16 mouse cellular contexts compared by ENCODE assay signal in genomic region chr7:31096892-31097564, GRCm38 (mm10). TPM values are rescaled to one million over a fixed set of nuclear protein-coding genes. Genes with fewer than 3 reads are reported as not detected.
DNase-seq lines count a peak whose midpoint lies in the region; ATAC-seq lines count a peak whose summit lies in the region.
"Had no signal": no experiment of that assay in that cellular context is flagged by ENCODE, and none has a peak within 500 bp of the region (broad histone marks: within the 10 kb centered on the region; RNA-seq: fewer than 3 reads in every experiment).

No protein-coding gene starts in this region.

- H3K4me3 ChIP-seq in embryonic facial prominence, embryonic 11.5 days (ENCODE audit: low read depth, low read length): no peak overlapping the region
- no peak overlapping the region for H3K4me3 ChIP-seq in embryonic facial prominence, embryonic 10.5 days
- H3K4me3 ChIP-seq in midbrain, embryonic 15.5 days: no peak overlapping the region
- H3K4me3 ChIP-seq in midbrain, embryonic 14.5 days (replicated peaks; ENCODE audit: low read depth, low read length): no peak overlapping the region
- H3K4me3 ChIP-seq in embryonic facial prominence, embryonic 15.5 days (replicated peaks): no peak overlapping the region

- H3K27me3 ChIP-seq in embryonic facial prominence, embryonic 11.5 days (ENCODE audit: control insufficient read depth, insufficient read depth, low read length): no peaks in the 10 kb centered on the region
- no peaks in the 10 kb centered on the region for H3K27me3 ChIP-seq in embryonic facial prominence, embryonic 10.5 days (replicated peaks; ENCODE audit: low read depth, poor library complexity, severe bottlenecking)
- no peaks in the 10 kb centered on the region for H3K27me3 ChIP-seq in midbrain, embryonic 15.5 days (replicated peaks)
- no peaks in the 10 kb centered on the region for H3K27me3 ChIP-seq in midbrain, embryonic 14.5 days (ENCODE audit: control insufficient read depth, insufficient read depth, low read length)
- H3K27me3 ChIP-seq in embryonic facial prominence, embryonic 15.5 days: no peaks in the 10 kb centered on the region
- H3K27me3 ChIP-seq: forebrain, embryonic 15.5 days; hindbrain, embryonic 13.5 days; intestine, embryonic 15.5 days had no signal

- no peak overlapping the region for H3K27ac ChIP-seq in embryonic facial prominence, embryonic 11.5 days (replicated peaks; ENCODE audit: low read depth, low read length)
- H3K27ac ChIP-seq in embryonic facial prominence, embryonic 10.5 days (replicated peaks): no peak overlapping the region
- no peak overlapping the region for H3K27ac ChIP-seq in midbrain, embryonic 15.5 days
- H3K27ac ChIP-seq in midbrain, embryonic 14.5 days (replicated peaks; ENCODE audit: low read depth, low read length): no peak overlapping the region
- H3K27ac ChIP-seq in embryonic facial prominence, embryonic 15.5 days (replicated peaks): 0 out of 2 replicates have a peak overlapping the region, but pooled peaks have one; percentile 17
- H3K27ac ChIP-seq: forebrain, embryonic 15.5 days; heart, embryonic 15.5 days; hindbrain, embryonic 13.5 days; hindbrain, postnatal 0 days; intestine, embryonic 15.5 days had no signal

- H3K4me2 ChIP-seq in embryonic facial prominence, embryonic 11.5 days (ENCODE audit: low read depth, low read length): no peak overlapping the region
- no peak overlapping the region for H3K4me2 ChIP-seq in midbrain, embryonic 15.5 days
- no peak overlapping the region for H3K4me2 ChIP-seq in midbrain, embryonic 14.5 days (ENCODE audit: low read length)
- H3K4me2 ChIP-seq in embryonic facial prominence, embryonic 15.5 days (replicated peaks): no peak overlapping the region

- no peaks in the 10 kb centered on the region for H3K9me3 ChIP-seq in embryonic facial prominence, embryonic 11.5 days (replicated peaks; ENCODE audit: control insufficient read depth, low read length)
- H3K9me3 ChIP-seq in embryonic facial prominence, embryonic 10.5 days: no peaks in the 10 kb centered on the region
- no peaks in the 10 kb centered on the region for H3K9me3 ChIP-seq in midbrain, embryonic 15.5 days
- H3K9me3 ChIP-seq in midbrain, embryonic 14.5 days (ENCODE audit: control insufficient read depth, low read length): no peaks in the 10 kb centered on the region
- H3K9me3 ChIP-seq in embryonic facial prominence, embryonic 15.5 days (replicated peaks): no peaks in the 10 kb centered on the region
- H3K9me3 ChIP-seq: forebrain, embryonic 15.5 days; heart, embryonic 15.5 days; hindbrain, embryonic 13.5 days; intestine, embryonic 15.5 days had no signal

- peak; percentile 32 for DNase-seq in embryonic facial prominence, embryonic 11.5 days (ENCODE audit: low spot score)
- DNase-seq in embryonic facial prominence, embryonic 10.5 days (ENCODE audit: low spot score): no peak
- no peak for DNase-seq in midbrain, embryonic 14.5 days
- peak; percentile 31 for DNase-seq in naive thymus-derived CD4-positive, alpha-beta T cell, adult 2 months (ENCODE audit: low read depth)
- no peak for DNase-seq in urinary bladder, postnatal 10 days (ENCODE audit: low spot score)
- DNase-seq in cerebellum, postnatal 36 days: no peak

- no peaks in the 10 kb centered on the region for H3K4me1 ChIP-seq in embryonic facial prominence, embryonic 11.5 days (ENCODE audit: control insufficient read depth, insufficient read depth, low read length)
- 0 out of 2 replicates have a peak, but pooled peaks cover 9% of the 10 kb centered on the region for H3K4me1 ChIP-seq in embryonic facial prominence, embryonic 10.5 days
- no peaks in the 10 kb centered on the region for H3K4me1 ChIP-seq in midbrain, embryonic 15.5 days
- H3K4me1 ChIP-seq in midbrain, embryonic 14.5 days (ENCODE audit: control insufficient read depth, insufficient read depth, low read length): no peaks in the 10 kb centered on the region
- H3K4me1 ChIP-seq in embryonic facial prominence, embryonic 15.5 days: 0 out of 2 replicates have a peak, but pooled peaks cover 5% of the 10 kb centered on the region
- H3K4me1 ChIP-seq: forebrain, embryonic 15.5 days; heart, embryonic 15.5 days; hindbrain, embryonic 13.5 days; intestine, embryonic 15.5 days had no signal

- no peak overlapping the region for H3K9ac ChIP-seq in embryonic facial prominence, embryonic 11.5 days (replicated peaks; ENCODE audit: low read length)
- no peak overlapping the region for H3K9ac ChIP-seq in midbrain, embryonic 15.5 days
- no peak overlapping the region for H3K9ac ChIP-seq in midbrain, embryonic 14.5 days (replicated peaks; ENCODE audit: low read length)
- H3K9ac ChIP-seq in embryonic facial prominence, embryonic 15.5 days: no peak overlapping the region
- H3K9ac ChIP-seq: forebrain, embryonic 15.5 days; heart, embryonic 15.5 days; hindbrain, embryonic 13.5 days had no signal

- H3K36me3 ChIP-seq in embryonic facial prominence, embryonic 11.5 days (replicated peaks; ENCODE audit: control insufficient read depth, insufficient read depth, low read depth, low read length): no peaks in the 10 kb centered on the region
- no peaks in the 10 kb centered on the region for H3K36me3 ChIP-seq in embryonic facial prominence, embryonic 10.5 days (replicated peaks)
- no peaks in the 10 kb centered on the region for H3K36me3 ChIP-seq in midbrain, embryonic 15.5 days (replicated peaks)
- no peaks in the 10 kb centered on the region for H3K36me3 ChIP-seq in midbrain, embryonic 14.5 days (ENCODE audit: control insufficient read depth, insufficient read depth, low read length)
- no peaks in the 10 kb centered on the region for H3K36me3 ChIP-seq in embryonic facial prominence, embryonic 15.5 days
- H3K36me3 ChIP-seq: forebrain, embryonic 15.5 days; heart, embryonic 15.5 days; hindbrain, embryonic 13.5 days; intestine, embryonic 15.5 days had no signal

- ATAC-seq in embryonic facial prominence, embryonic 11.5 days (replicated peaks; ENCODE audit: insufficient number of reproducible peaks, low FRiP score, low TSS enrichment, low read depth): no peak
- ATAC-seq in midbrain, embryonic 15.5 days (replicated peaks): 0 out of 2 replicates have a peak, but pooled peaks have one; percentile 22
- ATAC-seq in midbrain, embryonic 14.5 days (ENCODE audit: low FRiP score, low TSS enrichment): no peak
- ATAC-seq in embryonic facial prominence, embryonic 15.5 days (ENCODE audit: insufficient number of reproducible peaks, low FRiP score, low TSS enrichment, low read depth): no peak

- 72% methylated on average over 9 of the region's 9 CpGs for WGBS in embryonic facial prominence, embryonic 11.5 days
- 67% methylated on average over 9 of the region's 9 CpGs for WGBS in embryonic facial prominence, embryonic 10.5 days
- WGBS in midbrain, embryonic 15.5 days: 70% methylated on average over 9 of the region's 9 CpGs
- WGBS in midbrain, embryonic 14.5 days: 68% methylated on average over 9 of the region's 9 CpGs
- WGBS in embryonic facial prominence, embryonic 15.5 days: 57% methylated on average over 9 of the region's 9 CpGs

RNA-seq across cellular contexts. Expression of gene Hpn, which starts 18.1 kb away (rescaled TPM):
- polyA plus RNA-seq in embryonic facial prominence, embryonic 11.5 days (2014; fragmentation: Nextera tagmentation; extraction: Ambion mirVana): 2.2 and 3.6 TPM in 2 replicates
- polyA plus RNA-seq in embryonic facial prominence, embryonic 10.5 days (2016; fragmentation: Nextera tagmentation; extraction: Ambion mirVana): 4.0 and 4.3 TPM in 2 replicates
- polyA plus RNA-seq in midbrain, embryonic 15.5 days (2015; fragmentation: Nextera tagmentation; extraction: Ambion mirVana): 0.47 and 0.80 TPM in 2 replicates
- 0.26 TPM in 1 of 2 replicates, not detected in the other for polyA plus RNA-seq in midbrain, embryonic 14.5 days (2014; fragmentation: Nextera tagmentation; extraction: Ambion mirVana)
- polyA plus RNA-seq in embryonic facial prominence, embryonic 15.5 days (2015; fragmentation: Nextera tagmentation; extraction: Ambion mirVana): 5.4 and 5.7 TPM in 2 replicates
- polyA plus RNA-seq: C2C12 had no signal

RNA-seq across cellular contexts. Expression of gene Fxyd3, which starts 20.5 kb away (rescaled TPM):
- 11.8 TPM in 2 replicates for polyA plus RNA-seq in embryonic facial prominence, embryonic 11.5 days (2014; fragmentation: Nextera tagmentation; extraction: Ambion mirVana)
- polyA plus RNA-seq in embryonic facial prominence, embryonic 10.5 days (2016; fragmentation: Nextera tagmentation; extraction: Ambion mirVana): 7.5 and 8.8 TPM in 2 replicates
- not detected in 2 replicates for polyA plus RNA-seq in midbrain, embryonic 15.5 days (2015; fragmentation: Nextera tagmentation; extraction: Ambion mirVana)
- not detected in 2 replicates for polyA plus RNA-seq in midbrain, embryonic 14.5 days (2014; fragmentation: Nextera tagmentation; extraction: Ambion mirVana)
- 108 and 127 TPM in 2 replicates for polyA plus RNA-seq in embryonic facial prominence, embryonic 15.5 days (2015; fragmentation: Nextera tagmentation; extraction: Ambion mirVana)
- polyA plus RNA-seq: activated CD4-positive, CD25-positive, alpha-beta regulatory T cell, adult 4 months; forebrain, embryonic 15.5 days; Patski had no signal

RNA-seq across cellular contexts. Expression of gene Scn1b, which starts 29.8 kb away (rescaled TPM):
- 0.81 and 0.96 TPM in 2 replicates for polyA plus RNA-seq in embryonic facial prominence, embryonic 11.5 days (2014; fragmentation: Nextera tagmentation; extraction: Ambion mirVana)
- 1.2 and 1.3 TPM in 2 replicates for polyA plus RNA-seq in embryonic facial prominence, embryonic 10.5 days (2016; fragmentation: Nextera tagmentation; extraction: Ambion mirVana)
- polyA plus RNA-seq in midbrain, embryonic 15.5 days (2015; fragmentation: Nextera tagmentation; extraction: Ambion mirVana): 9.2 and 9.9 TPM in 2 replicates
- polyA plus RNA-seq in midbrain, embryonic 14.5 days (2014; fragmentation: Nextera tagmentation; extraction: Ambion mirVana): 5.6 TPM in 2 replicates
- 7.1 and 7.8 TPM in 2 replicates for polyA plus RNA-seq in embryonic facial prominence, embryonic 15.5 days (2015; fragmentation: Nextera tagmentation; extraction: Ambion mirVana)
- polyA plus RNA-seq: activated CD4-positive, CD25-positive, alpha-beta regulatory T cell, adult 4 months had no signal

RNA-seq across cellular contexts. Expression of gene Lgi4, which starts 37.9 kb away (rescaled TPM):
- polyA plus RNA-seq in embryonic facial prominence, embryonic 11.5 days (2014; fragmentation: Nextera tagmentation; extraction: Ambion mirVana): 1.2 and 1.5 TPM in 2 replicates
- polyA plus RNA-seq in embryonic facial prominence, embryonic 10.5 days (2016; fragmentation: Nextera tagmentation; extraction: Ambion mirVana): 2.5 and 2.8 TPM in 2 replicates
- 0.19 and 0.22 TPM in 2 replicates for polyA plus RNA-seq in midbrain, embryonic 15.5 days (2015; fragmentation: Nextera tagmentation; extraction: Ambion mirVana)
- 0.16 and 0.17 TPM in 2 replicates for polyA plus RNA-seq in midbrain, embryonic 14.5 days (2014; fragmentation: Nextera tagmentation; extraction: Ambion mirVana)
- 1.7 and 2.1 TPM in 2 replicates for polyA plus RNA-seq in embryonic facial prominence, embryonic 15.5 days (2015; fragmentation: Nextera tagmentation; extraction: Ambion mirVana)

RNA-seq across cellular contexts. Expression of gene Fxyd1, which starts 40.0 kb away (rescaled TPM):
- polyA plus RNA-seq in embryonic facial prominence, embryonic 11.5 days (2014; fragmentation: Nextera tagmentation; extraction: Ambion mirVana): 11.8 and 12.0 TPM in 2 replicates
- 9.8 and 12.2 TPM in 2 replicates for polyA plus RNA-seq in embryonic facial prominence, embryonic 10.5 days (2016; fragmentation: Nextera tagmentation; extraction: Ambion mirVana)
- polyA plus RNA-seq in midbrain, embryonic 15.5 days (2015; fragmentation: Nextera tagmentation; extraction: Ambion mirVana): 13.2 and 15.5 TPM in 2 replicates
- polyA plus RNA-seq in midbrain, embryonic 14.5 days (2014; fragmentation: Nextera tagmentation; extraction: Ambion mirVana): 2.8 and 9.0 TPM in 2 replicates
- 115 and 119 TPM in 2 replicates for polyA plus RNA-seq in embryonic facial prominence, embryonic 15.5 days (2015; fragmentation: Nextera tagmentation; extraction: Ambion mirVana)
- polyA plus RNA-seq: activated CD4-positive, CD25-positive, alpha-beta regulatory T cell, adult 4 months; Patski had no signal

Comparison
In these comparisons a context has a peak if more than half of its experiments do, and no peak if none do; other contexts are left out.
1. DNase-seq: peak in embryonic facial prominence, embryonic 11.5 days (single experiment) and naive thymus-derived CD4-positive, alpha-beta T cell, adult 2 months (single experiment); none in embryonic facial prominence, embryonic 10.5 days (single experiment), midbrain, embryonic 14.5 days (single experiment), urinary bladder, postnatal 10 days (single experiment) and cerebellum, postnatal 36 days (0 of 2).